Mouse (Mus musculus) hindbrain, embryonic 15.5 days (tissue): ENCODE data around the gene Rpl28. TPM values are rescaled to one million over a fixed set of nuclear protein-coding genes. Genes with fewer than 3 reads are reported as not detected.

Experiments used
- ATAC-seq: fragments of 200-750 bp; cut with Nextera tagmentation; 2 replicates; pipeline ENCODE4 v1.8.0; 2017; ENCODE audit warnings: low read depth, moderate number of reproducible peaks, moderate TSS enrichment; ENCODE audit not compliant: low FRiP score
- H3K27ac ChIP-seq: fragments of 300-500 bp; sonication (generic); replicated peaks from 2 replicates; pipeline ENCODE4 v1.5.1; 2015; ENCODE audit warnings: mild to moderate bottlenecking, inconsistent platforms
- H3K27me3 ChIP-seq: fragments of 300-500 bp; sonication (generic); 2 replicates; pipeline ENCODE4 v1.6.1; 2015; ENCODE audit warnings: control low read depth, inconsistent platforms
- H3K36me3 ChIP-seq: fragments of 300-500 bp; sonication (generic); 2 replicates; pipeline ENCODE4 v1.6.1; 2015; ENCODE audit warnings: control low read depth, inconsistent platforms
- H3K4me1 ChIP-seq: fragments of 300-500 bp; sonication (generic); replicated peaks from 2 replicates; pipeline ENCODE4 v1.6.1; 2015; ENCODE audit warnings: control low read depth, inconsistent platforms
- H3K4me2 ChIP-seq: fragments of 300-500 bp; sonication (generic); 2 replicates; pipeline ENCODE4 v1.6.1; 2015; ENCODE audit warnings: moderate library complexity, mild to moderate bottlenecking, inconsistent platforms
- H3K4me3 ChIP-seq: fragments of 300-500 bp; sonication (generic); 2 replicates; pipeline ENCODE4 v1.5.1; 2015; ENCODE audit warnings: mild to moderate bottlenecking, inconsistent platforms
- H3K9ac ChIP-seq: fragments of 300-500 bp; sonication (generic); 2 replicates; pipeline ENCODE4 v1.6.1; 2015; ENCODE audit warnings: inconsistent platforms
- H3K9me3 ChIP-seq: fragments of 300-500 bp; sonication (generic); 2 replicates; pipeline ENCODE4 v1.6.1; 2016; ENCODE audit warnings: control low read depth, inconsistent platforms
- WGBS: fragments of 180-500 bp; shearing (Covaris S2); methylation state at CpG from one replicate; pipeline ENCODE4 v1.1.7; 2015; 5-methylcytosine and 5-hydroxymethylcytosine counted together
- polyA plus RNA-seq: library from polyadenylated mRNA; unstranded; fragments of >200 nt; fragmentation: Nextera tagmentation; extraction: Ambion mirVana; gene quantifications from 2 replicates; pipeline ENCODE4 v1.2.1, GENCODE M21; 2015

Gene Rpl28
- polyA plus RNA-seq, 1 experiment from 2014 or later: 228 TPM

DNA sequence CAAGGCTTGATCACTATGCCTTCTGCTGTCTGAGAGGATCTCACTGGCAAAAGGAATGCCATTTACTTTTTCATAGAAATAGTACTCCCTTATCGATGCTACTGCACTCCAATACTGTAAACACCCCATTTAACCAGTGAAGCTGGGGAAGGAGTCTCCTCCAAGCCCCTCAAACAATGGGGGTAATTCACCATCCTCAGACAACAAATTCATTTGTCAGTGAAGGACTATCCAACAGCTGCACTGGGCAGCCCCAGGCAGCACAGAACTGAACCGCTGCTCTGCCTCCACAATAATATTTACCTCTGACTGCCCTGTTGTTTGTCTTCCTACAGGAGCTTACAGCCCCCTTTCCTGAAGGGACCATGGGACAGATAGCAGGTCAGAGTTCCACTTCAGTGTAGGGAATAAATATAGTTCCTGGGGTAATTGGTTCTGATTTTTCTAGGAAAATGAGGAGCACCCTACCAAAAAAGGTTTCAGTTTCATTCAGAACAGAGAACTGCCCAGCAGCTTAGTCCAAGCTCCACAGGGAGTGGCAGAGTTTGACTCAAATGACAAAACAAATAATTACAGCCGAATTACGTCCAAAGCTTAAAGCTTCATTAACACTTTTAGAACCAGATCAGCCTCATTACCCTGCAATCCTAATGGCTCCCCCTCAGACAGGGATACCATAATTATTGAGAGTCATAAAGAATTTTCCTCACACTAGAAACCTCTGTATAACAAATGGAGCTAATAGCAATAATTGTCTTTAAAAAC is 27.5 kb upstream of the Rpl28 start:
- no peak overlapping the region for H3K4me3 ChIP-seq
- no peaks in the 10 kb centered on the region for H3K9me3 ChIP-seq
- 18% methylated on average over 4 of the region's 4 CpGs for WGBS
- H3K9ac ChIP-seq: no peak overlapping the region
- no peak overlapping the region for H3K4me2 ChIP-seq
- H3K27me3 ChIP-seq: no peaks in the 10 kb centered on the region
- ATAC-seq: no peak
- H3K36me3 ChIP-seq: no peaks in the 10 kb centered on the region
- no peaks in the 10 kb centered on the region; the same call in 1 of the 2 replicates for H3K4me1 ChIP-seq
- H3K27ac ChIP-seq: no peak overlapping the region

DNA sequence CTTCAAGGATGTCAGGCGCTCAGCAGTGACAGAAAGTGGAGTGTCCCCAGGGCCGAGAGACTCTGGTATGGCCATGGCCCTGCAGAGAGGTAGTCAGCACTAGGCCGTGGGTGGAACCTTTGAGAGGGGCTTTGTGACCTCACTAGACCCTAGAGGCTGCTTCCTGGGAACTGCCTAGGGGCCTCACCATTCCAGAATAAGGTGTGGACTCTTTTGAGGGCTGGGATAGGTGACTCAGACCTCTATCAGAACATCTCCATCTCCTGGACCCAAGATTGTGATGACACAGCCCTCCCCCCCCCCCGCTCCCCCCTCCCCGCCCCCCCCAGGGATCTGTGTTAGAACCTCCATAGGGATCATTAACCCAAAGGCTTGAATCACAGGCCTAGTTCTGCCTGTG is 21.5 kb upstream of the Rpl28 start, which contains the start of gene Fam71e2:
Gene Fam71e2 (minus strand): TSS at position 101 of the 400 bp plus-strand sequence.
- Histone ChIP-seq H3K4me1 (no peaks in the 10 kb centered on the region), H3K27me3 (peaks cover 19% of the 10 kb centered on the region), H3K4me3 (no peak within 1 kb of the TSS), H3K27ac (no peak within 1 kb of the TSS), H3K9ac (no peak within 1 kb of the TSS), H3K9me3 (no peaks in the 10 kb centered on the region), H3K4me2 (no peak within 1 kb of the TSS), H3K36me3 (no peaks in the 10 kb centered on the region)
- WGBS: 79% methylated on average over 4 of the region's 5 CpGs
- no peak for ATAC-seq

DNA sequence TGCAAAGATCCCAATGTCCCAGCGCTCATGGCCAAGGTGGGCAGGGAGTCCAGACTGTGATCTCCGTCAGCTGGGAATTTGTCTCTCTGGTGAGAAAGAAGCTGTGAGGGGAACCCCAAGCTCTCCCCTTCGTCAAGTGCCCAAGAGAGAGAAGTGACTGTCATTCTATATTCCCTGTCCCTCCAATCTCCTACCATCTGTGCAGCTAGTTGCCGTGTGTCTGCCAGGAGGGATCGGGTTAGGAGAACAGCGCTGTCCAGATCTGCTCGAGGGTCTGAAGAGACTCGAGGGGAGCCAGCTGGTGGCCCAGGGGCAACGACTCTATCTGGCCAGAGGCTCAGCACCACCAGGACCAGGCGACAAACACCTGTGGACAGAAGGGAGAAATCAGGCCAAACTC is 16.5 kb upstream of the Rpl28 start:
- H3K27me3 ChIP-seq: peaks cover 57% of the 10 kb centered on the region
- no peak overlapping the region for H3K27ac ChIP-seq
- no peak overlapping the region for H3K4me3 ChIP-seq
- no peak for ATAC-seq
- no peak overlapping the region for H3K4me2 ChIP-seq
- H3K36me3 ChIP-seq: no peaks in the 10 kb centered on the region
- H3K9me3 ChIP-seq: no peaks in the 10 kb centered on the region
- no peak overlapping the region for H3K9ac ChIP-seq
- peaks cover 10% of the 10 kb centered on the region for H3K4me1 ChIP-seq
- 54% methylated on average over 10 of the region's 10 CpGs for WGBS

DNA sequence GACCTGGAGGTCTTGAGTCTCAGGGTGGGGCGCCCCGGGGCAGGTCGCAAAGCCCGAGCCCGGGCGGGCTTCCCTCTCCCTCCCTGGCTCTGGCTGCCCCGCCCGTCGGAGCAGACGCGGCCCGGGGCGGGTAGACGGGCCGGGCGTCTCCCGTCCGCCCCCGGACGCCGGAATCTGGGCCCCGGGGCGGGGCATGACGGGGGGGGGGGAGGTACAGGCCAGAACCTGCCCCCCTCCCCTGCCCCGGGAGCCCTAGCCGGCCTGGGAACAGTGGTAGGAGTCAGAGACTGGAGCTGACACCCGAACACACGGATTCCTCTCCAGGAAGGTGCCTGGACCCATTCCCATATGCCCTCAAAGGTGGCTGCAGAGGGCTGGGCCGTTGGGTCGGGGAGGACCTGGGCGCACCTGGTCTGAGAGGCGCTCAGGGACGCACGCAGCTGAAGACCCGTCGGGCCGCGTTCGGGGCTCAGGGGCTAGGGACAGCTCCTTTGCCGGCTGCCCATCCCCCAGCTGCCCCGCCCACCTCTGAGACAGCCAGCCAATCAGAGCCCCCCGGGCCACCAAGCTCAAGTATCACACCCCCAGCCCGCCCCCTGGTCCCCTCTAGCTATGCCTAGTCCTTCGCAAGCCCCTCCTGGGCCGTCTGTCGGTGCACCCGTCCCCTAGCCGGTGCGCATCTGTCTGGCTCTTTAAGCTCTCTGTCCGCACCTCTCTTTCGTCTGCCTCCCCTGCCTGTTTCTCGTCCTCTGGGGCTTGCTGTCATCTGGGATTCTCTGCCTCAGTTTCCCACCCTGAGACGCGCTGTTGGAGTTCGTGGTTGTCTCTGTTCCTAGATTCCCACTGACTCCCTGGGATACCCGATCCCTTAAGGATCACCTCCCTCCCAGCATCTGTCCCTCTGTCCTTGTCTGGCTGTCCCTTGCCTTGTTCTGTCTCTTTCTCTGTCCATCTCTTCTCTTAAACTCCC is 15.5 kb upstream of the Rpl28 start:
- Histone ChIP-seq H3K4me1 (peaks cover 10% of the 10 kb centered on the region), H3K27ac (no peak overlapping the region), H3K27me3 (peaks cover 57% of the 10 kb centered on the region), H3K9ac (peak overlapping the region; percentile 25), H3K36me3 (no peaks in the 10 kb centered on the region), H3K4me2 (peak overlapping the region; percentile 53), H3K9me3 (no peaks in the 10 kb centered on the region), H3K4me3 (peak overlapping the region; percentile 34)
- ATAC-seq: peak; percentile 73
- WGBS: 1% methylated on average over 33 of the region's 56 CpGs

DNA sequence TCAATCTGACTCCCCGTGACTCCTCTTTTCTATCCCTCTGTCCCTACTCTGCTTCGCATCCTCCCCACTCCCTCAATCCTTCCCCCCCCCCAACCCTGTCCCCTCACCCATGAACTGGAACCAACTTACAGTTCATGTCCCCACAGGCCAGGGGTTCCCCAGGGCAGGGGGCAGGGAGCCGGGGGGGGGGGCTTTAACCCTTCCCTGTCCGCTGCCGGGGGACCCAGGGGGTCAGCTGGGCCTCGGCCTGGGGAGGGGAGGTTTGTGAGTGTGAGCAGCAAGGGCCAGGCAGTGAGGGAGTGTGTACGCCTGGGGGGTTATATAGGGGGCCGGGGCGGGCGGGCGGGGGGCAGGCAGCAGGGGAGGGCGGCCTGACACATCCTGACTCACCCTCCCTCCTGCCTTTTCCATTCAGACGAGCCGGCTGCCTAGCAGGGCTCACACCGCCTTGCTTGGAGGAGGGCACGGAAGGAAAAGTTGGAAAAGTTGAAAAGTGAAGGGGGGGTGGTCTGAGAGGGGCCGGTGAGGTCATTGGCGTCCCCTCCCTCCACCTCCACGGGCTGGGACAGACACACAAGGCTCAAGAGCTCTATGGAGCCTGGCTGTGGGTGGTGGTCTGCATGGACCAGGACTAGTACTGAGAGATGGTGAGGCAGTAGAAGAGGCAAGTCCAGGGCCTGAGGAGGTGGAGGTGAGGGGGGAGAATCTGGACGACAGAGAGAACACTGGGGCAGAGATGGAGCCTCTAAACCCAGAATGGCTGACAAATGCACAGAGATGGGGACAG is 14.6 kb upstream of the Rpl28 start:
- H3K36me3 ChIP-seq: no peaks in the 10 kb centered on the region
- no peak overlapping the region for H3K27ac ChIP-seq
- peaks cover 10% of the 10 kb centered on the region for H3K4me1 ChIP-seq
- H3K9me3 ChIP-seq: no peaks in the 10 kb centered on the region
- peaks cover 65% of the 10 kb centered on the region for H3K27me3 ChIP-seq
- ATAC-seq: peak; percentile 24; the same call in 1 of the 2 replicates
- WGBS: 4% methylated on average over 19 of the region's 20 CpGs
- H3K4me3 ChIP-seq: peak overlapping the region; percentile 34
- H3K4me2 ChIP-seq: no peak overlapping the region
- H3K9ac ChIP-seq: no peak overlapping the region

DNA sequence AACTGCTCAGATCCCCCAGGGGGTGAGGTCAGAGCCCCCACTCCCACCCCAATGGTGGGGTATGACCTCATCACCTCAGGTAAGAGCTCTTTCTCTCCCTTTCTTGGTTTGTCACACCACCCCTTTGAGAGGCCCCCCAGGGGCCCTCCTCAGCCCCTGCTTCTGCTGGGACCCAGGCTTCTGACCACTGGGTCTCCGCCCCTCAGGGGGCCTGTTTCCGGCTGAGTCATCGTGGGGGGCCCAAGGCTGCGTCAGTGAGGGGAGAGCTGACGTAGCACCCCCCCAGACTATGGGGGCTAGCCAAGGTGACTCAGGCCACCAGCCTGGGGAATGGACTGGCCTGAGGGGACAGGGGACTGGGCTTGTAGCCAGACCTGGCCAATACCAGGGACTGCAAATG is 12.8 kb upstream of the Rpl28 start:
- Histone ChIP-seq H3K4me2 (no peak overlapping the region), H3K9me3 (no peaks in the 10 kb centered on the region), H3K9ac (no peak overlapping the region), H3K4me1 (peaks cover 10% of the 10 kb centered on the region), H3K4me3 (no peak overlapping the region), H3K27me3 (peaks cover 63% of the 10 kb centered on the region), H3K27ac (no peak overlapping the region), H3K36me3 (no peaks in the 10 kb centered on the region)
- no peak for ATAC-seq
- WGBS: 42% methylated on average over 5 of the region's 5 CpGs

DNA sequence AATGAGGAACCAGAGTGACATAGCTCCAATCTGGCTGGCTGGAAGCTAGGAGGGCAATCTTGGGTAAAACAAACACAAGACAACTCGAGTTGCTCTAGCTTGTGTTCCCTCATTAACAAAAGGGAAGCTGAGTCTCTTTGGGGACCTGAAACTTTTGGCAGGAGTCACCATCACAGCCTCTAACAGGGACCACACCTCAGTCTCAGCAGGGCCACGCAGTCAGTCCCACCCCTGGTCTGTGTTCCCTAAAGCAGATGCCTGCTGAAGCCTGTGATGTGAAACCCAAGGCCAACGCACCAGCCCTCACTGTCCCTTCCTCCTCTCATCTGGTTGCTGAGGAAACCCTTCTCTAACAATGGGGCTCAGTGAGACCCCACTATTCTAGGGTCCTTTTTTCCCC is 10.5 kb upstream of the Rpl28 start:
- Histone ChIP-seq H3K9me3 (no peaks in the 10 kb centered on the region), H3K4me3 (no peak overlapping the region), H3K4me2 (no peak overlapping the region), H3K9ac (no peak overlapping the region), H3K4me1 (peaks cover 5% of the 10 kb centered on the region), H3K36me3 (no peaks in the 10 kb centered on the region), H3K27ac (no peak overlapping the region), H3K27me3 (peaks cover 41% of the 10 kb centered on the region)
- 54% methylated on average over 3 of the region's 3 CpGs for WGBS
- no peak for ATAC-seq

DNA sequence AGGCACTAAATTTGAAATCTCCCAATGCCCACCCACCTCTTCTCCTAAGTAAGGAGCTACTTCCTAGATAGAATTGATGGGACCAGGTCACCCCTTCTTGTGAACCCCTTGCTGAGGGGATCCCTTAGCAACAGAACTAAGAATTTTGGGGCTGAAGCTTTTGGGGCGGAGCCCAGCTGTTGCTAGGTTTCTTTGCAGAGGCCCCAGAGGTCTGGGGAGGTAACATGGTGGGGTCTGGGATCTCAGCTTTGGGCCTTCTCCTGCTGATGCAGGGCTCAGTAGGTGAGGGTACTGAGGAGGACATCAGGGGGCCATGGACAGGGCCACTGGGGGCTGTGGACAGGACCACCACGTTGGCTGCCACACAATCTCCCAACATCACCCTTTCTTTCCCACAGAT is 9.9 kb upstream of the Rpl28 start, which contains the start of the genes Il11 and Tmem190:
Gene Il11 (minus strand): TSS at position 101 of the 400 bp plus-strand sequence.
Gene Tmem190 (plus strand): TSS at position 179 of the 400 bp plus-strand sequence.
- Histone ChIP-seq H3K4me2 (no peak within 1 kb of the TSS), H3K36me3 (no peaks in the 10 kb centered on the region), H3K27me3 (peaks cover 36% of the 10 kb centered on the region), H3K4me3 (no peak within 1 kb of the TSS), H3K4me1 (no peaks in the 10 kb centered on the region), H3K27ac (no peak within 1 kb of the TSS), H3K9me3 (no peaks in the 10 kb centered on the region), H3K9ac (no peak within 1 kb of the TSS)
- ATAC-seq: no peak
- 78% methylated on average over 2 of the region's 2 CpGs for WGBS

DNA sequence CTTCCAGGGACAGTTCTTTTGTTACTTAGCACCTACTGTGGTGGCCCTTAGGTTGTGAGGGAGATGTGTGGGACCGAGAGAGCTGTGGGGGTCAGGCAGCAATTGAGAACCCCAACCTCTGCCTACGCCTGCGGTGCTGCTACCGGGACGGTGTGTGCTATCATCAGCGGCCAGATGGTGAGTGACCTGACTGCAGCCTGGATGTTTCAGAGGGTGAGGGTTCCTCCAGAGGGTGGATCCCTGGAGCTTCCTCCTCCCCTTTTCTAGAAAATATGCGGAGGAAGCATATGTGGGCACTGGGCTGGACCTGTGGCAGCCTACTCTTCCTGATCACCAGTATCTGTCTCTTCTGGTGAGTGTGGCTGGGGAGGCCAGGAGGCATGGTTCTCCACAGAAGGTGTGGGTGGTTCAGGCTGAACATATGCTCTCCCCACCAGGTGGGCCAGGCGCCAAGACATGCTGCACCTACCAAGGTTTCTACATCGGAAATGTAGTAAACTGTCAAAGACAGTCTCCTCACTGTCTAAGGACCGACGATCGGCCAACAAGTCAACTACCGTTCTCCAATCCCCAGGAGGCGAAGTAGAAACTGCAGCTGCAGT is 8.9 kb upstream of the Rpl28 start:
- Histone ChIP-seq H3K9me3 (no peaks in the 10 kb centered on the region), H3K36me3 (no peaks in the 10 kb centered on the region), H3K27me3 (peaks cover 26% of the 10 kb centered on the region), H3K4me2 (no peak overlapping the region), H3K27ac (no peak overlapping the region), H3K4me3 (no peak overlapping the region), H3K9ac (no peak overlapping the region), H3K4me1 (peaks cover 7% of the 10 kb centered on the region)
- WGBS: 83% methylated on average over 14 of the region's 14 CpGs
- no peak for ATAC-seq

DNA sequence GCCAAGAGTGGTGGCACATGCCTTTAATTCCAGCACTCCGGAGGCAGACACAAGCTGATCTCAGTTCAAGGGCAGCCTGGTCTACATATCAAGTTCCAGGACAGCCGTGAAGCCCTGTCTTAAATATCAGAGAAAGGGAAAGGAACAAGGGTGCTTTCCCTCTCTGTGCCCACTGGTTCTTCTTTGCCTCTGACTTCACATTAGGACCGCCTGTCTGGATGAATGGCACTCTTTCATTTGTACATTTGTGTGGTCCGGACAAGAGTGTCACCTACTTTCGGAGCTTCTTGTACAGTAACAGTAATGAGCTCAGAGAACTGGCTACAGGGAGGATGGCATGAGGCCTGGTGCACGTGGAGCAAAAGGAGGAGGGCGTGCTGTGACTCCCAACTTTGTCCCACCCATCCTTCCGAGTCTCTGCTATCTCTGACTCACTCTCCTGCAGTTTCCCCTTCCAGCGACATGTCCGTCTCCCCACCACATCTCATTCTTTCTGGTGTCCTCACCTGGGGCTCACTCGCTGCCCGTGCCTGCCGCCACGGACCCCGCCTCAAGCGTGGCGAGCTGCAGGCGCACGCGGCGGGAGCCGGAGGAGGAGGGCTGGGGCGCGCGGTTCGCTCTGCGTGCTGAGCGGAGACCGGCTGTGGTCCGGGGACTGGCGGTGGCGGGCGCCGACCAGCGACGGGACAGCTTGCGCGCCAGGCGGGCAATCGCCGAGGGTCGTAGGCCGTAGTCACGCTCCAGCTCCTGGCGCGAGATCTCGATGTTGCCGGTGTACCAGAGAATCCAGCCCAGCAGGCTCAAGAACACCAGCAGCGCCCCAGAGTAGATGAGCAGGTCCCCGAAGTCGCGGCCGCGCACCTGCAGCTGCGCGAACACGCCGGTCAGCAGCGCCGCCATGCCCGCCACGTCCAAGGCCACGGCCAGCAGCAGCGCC is 3.9 kb upstream of the Rpl28 start:
- Histone ChIP-seq H3K4me1 (peaks cover 20% of the 10 kb centered on the region), H3K9me3 (no peaks in the 10 kb centered on the region), H3K4me3 (peak overlapping the region; percentile 56), H3K9ac (peak overlapping the region; percentile 67), H3K27me3 (0 out of 2 replicates have a peak, but pooled peaks cover 3% of the 10 kb centered on the region), H3K4me2 (peak overlapping the region; percentile 92), H3K36me3 (no peaks in the 10 kb centered on the region), H3K27ac (peak overlapping the region; percentile 71)
- WGBS: 2% methylated on average over 59 of the region's 64 CpGs
- ATAC-seq: peak; percentile 49
